Mouse (Mus musculus) embryo, embryonic 10 days (tissue): ENCODE results near the gene Gm17093.
"Not testable (repeated sequence)": the region's sequence is repeated elsewhere in the genome, so short reads cannot be mapped to it uniquely, and the experiment has no call there.

Source experiments
- DNase-seq: peaks from one replicate; pipeline ENCODE4 v3.0.0-alpha.2; 2015; ENCODE audit warnings: low spot score

The Gm17093 gene

DNA sequence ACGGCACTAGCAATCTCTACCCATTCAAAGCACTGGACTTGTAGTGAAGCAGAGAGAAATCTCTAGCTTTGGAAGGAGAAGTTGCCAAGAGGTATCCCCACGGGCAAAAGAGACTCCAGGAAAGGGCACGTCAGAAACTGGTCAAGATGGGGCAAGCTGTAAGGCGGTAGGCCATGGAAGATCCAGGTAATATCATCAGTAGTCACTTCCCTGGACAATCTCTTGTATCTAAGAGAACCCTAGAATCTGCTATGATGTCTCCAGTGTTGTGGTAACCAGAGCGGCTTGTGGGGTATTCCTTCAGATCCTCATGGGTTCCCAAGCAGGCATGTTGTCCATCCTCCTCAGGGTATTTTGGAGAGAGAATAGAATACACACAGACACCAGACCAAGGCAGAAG, at the start of gene Gm17093:
Gene Gm17093, plus strand, starts transcription at position 301 of the 400 bp plus-strand sequence.
- DNase-seq: not testable (repeated sequence)

DNA sequence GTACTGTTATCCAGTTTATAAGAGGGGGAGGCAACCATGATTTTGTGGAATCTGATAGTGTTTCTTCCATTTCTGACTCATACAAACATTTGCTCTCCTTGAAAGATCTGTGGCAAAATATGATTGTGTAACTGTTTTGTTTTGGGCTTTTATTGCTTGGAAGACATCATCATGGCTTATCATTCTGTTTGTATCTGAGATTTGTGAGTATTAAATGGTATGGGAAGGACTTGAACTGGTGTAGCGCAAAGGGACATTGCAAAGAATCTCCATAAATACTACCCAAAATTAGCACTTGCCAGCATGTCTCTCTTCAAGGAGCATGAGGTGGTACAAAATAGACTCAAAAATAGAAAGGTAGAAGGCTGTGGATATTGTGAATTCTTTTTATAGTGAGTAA, 25.9 kb upstream of the Gm17093 start, which contains the start of gene BC061237:
Gene BC061237, plus strand, starts transcription at position 301 of the 400 bp plus-strand sequence.
- DNase-seq: not testable (repeated sequence)

DNA sequence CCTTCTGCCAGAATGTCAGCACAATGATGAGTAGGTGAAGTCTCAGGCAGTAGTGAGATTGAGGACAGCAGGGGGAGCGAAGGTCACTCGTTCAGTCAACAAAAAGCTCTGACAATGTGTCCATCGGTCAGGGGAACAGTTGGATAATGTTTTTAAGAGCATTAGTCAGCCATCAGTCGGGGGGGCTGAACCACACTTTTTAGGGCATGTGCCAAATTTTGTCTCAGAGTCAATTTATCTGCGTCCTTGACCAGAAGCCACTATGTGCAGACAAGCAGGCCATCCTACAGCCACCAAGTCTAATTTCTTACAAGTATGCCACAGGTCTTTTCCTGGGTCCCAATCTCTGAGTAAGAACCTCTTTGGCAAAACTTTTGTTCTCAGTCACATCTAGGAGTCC, 29.9 kb downstream of the Gm17093 start:
- DNase-seq: not testable (repeated sequence)
